Mouse (Mus musculus) cerebellum, postnatal 36 days (tissue): ENCODE measurements around the gene Pef1.

ENCODE experiments used
- DNase-seq, 2 experiments: peaks; one replicate each; pipeline ENCODE4 v3.0.0; 2021 to 2022; ENCODE audit warnings: mixed read lengths in 2 of 2

Pef1 gene

DNA sequence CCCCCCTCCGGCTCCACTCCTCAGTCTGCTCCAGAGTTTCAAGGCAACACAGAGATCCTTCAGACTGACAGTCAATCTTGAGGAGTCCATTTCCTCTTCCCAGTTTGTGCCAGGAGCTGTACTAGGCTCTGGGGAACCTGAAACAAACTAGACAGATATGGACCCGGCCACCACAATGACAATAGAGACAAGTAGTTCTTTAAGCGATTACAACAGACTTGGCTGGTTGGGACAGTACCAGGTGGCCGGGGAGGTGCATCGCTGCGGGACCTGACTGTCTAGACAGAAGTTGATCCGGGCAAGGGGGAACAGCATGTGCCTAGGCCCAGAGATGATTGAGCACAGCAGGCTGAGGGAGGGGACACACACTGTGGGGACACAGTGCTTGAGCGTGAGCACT lies 1.2 kb upstream of the Pef1 start:
- peak; percentile 51 to 53 for DNase-seq

DNA sequence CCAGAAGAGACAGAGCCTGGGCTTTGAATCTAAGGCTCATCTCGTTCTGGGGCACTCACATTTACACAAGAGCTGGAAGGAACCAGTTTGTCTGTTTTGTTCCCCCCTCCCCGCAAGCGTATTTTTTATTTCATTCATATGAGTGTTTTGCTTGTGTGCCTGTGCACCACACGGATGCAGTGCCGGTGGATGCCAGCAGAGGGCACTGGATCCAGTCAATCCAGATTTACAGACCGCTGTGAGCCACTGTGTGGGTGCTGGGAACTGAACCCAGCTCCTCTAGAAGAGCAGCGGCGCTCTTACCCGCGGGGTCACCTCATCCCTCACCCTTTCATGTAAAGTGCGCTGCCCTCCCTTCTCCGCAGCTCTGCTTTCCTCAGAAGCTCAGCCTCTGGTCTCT lies 1.3 kb downstream of the Pef1 start:
- DNase-seq = no peak

DNA sequence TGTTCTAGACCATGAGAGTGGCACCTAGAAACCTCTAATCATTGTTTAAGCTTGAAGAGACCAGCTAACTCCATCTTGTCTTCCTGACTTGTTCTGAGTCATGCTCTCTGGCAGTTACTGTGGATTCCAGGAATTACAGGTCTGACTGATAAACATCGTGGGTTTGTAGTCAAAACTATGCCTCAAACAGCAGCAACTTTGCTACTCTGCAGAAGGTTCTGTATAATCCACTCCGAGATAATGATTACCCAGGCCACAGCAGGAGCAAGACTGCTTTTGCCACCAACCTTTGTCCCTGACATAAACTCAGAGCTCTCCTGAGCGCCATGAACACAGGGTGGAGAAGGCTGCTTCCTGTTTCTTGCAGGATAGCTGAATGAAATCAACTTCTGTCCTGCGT lies 2.2 kb downstream of the Pef1 start:
- no peak for DNase-seq

DNA sequence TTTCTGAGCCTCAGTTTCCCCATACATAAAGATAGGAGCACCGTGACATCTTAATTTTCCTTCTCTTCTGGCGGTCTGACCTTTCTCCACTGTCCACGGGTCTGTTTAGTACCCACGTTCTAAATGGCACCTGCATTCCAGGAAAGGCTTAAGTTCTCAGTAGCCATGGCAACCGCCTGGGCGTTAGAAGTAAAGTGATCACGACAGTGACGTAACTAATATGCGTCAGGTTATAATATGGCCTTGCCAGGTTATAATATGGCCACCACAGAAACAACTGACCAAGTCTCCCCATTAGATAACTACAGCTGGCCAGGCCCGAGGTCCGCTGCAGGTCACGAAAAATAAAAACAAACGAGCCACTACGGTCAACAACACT lies 4.7 kb downstream of the Pef1 start:
- DNase-seq = no peak

DNA sequence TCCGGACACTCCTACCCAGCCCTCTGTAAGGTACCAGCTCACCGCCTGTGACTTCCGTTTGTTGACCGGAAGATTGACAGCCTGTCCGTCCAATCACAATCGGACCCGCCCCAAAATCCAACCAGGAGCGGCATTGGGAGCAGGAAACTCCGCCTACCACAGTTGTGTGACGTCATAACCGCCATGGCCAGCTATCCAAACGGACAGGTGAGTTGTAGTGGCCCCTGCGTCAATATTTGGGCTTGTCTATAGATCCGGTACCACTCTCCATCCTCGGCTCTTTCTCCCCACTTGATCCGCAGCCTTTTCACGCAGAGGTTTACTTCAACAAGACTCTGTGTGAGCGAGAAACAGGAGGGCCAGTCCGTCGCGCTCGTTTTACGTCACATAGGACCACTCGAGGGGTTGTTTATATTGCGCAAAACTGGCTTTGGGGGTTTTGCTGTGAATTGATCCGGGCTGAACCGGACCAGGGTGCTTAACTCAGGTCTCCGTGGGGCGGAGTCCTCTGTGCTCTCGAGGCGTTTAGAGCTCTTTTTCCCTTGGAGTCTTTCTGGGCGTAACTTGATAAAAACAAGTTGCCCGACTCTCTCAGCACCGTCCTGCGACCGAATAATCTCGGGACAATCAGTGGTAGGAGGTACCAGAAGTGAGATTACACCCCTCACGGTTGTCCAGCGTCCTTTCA lies 5.2 kb downstream of the Pef1 start:
- peak; percentile 100 for DNase-seq

DNA sequence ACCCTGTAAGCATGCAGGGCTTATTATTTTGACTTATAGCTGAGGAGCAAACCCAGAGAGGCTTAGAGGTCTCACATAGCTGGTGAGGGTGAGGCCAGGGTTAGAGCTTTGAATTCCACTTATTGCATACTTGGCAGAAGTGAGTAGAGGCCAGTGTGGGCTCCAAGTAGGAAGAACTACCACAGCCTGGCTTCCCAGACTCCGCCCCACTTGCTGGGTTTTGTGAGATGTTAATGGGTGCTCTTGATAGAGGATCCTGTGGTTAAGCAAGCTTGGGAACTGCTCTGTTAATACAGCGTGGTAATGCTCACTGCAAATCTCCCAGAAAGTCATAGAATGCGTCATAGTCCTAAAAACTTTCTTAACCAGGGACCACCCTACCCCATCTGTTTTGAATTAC lies 6.6 kb downstream of the Pef1 start:
- no peak for DNase-seq

DNA sequence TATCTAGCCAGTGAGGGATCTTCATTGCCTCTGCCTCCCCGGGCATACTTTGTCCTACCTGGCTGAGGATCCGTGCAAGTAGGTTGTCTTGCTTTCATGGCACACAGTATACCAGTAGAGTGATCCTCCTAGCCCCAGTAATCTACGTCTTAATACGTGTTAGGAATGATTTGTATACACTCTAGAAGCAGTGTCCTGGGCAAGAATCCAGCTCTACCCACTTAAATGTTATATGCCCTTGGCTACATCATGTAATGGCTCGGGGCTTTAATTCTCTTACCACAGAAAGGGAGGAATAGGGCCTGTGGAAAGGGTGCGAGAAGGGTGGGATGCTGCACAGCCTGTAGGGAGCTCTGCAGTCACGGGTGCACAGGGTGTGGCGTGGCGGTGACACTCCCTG lies 7.3 kb downstream of the Pef1 start:
- no peak for DNase-seq

DNA sequence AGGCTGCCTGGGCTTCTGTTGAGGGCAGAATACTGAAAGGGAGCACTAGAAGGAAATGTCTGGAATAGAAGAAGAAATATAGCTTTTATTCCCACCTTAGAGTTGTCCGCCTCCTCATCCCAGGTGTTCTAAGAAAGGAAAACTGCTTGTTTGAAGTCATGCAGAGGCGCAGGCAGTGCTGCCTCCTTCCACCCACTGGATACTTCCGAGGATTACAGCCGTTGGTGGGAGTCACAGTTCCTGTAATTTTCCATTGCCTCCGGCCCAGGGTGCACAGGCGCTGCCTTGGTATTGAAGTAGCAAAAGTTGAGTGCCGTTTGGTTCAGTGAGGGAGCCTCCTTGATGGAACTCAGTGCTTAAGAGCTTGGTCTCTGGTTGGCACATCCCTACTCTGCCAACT lies 7.7 kb downstream of the Pef1 start:
- no peak for DNase-seq

DNA sequence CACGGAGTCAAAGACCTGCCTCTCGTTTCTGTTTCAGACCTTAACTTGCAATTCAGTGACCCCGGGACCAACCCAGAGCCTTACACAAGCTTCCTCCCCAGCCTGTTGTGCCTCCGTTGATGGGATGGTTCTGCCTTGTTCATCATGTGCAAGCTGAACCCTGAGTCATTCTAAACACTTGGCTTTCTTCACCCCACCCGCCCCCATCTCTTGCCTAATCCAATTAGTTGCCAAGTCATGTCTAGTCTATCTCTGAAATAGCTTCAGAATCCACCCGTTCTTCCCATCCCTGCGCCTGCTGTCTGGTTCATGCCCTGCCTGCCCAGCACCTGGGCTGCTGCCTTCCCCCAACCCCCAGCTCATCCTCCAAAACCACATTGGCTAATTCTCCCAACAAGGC lies 9.9 kb downstream of the Pef1 start:
- no peak for DNase-seq

DNA sequence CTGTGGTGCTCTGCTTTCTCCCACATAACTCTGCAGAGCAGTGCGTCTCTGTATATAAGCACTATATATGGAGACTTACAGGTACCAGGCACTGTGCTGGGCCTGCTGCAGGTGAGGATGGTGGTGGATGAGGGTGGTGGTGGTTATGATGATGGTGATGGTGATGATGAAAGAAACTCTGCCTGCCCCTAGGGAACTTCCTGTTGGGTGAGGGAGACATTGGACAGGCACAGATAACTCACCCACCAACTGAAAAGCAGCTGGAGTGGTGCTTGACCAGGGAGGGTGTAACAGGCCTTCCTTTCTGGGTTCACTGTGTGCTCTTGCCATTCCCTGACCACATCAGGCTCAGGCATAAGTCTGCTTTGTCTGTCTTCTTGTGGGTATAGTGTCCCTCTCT lies 10.4 kb downstream of the Pef1 start:
- no peak for DNase-seq

DNA sequence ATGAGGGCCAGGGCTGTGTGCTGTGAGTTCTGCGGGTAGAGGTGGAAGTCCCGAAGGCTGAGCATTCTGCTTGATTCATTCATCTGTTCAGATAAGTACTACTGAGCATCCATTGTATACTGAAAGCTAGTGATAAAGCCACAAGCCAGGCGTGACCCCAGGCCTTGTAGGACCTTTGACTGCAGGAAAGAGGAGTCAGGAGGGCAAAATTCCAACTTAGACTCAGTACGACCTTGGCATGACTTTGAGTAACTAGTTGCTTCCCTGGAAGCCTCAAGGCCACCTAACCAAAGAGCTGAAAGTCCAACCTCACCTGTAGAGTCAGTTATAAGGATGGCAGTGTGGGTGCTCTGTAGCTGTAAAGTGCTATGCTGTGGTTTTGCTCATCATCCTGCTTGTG lies 18.4 kb downstream of the Pef1 start:
- DNase-seq = no peak

DNA sequence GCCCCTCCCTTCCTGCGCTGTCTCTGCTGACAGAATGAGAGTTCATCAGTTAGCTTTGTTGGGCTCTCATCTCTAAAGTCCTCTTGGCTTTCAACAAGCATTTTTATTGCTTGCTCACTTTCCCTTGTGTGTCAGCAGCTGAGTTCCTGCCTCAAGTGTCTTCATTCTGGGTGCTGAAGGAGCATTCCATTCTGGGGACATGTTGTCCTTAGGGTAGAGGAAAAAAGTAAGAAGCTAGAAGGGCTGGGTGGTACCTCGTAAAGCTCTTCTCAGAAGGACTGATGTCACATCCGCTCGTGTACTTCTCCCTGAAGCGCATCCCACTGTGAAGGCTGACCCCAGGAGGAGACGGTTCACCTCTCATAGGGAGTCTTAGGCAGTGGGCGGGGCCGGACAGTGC lies 19.2 kb downstream of the Pef1 start:
- no peak for DNase-seq

DNA sequence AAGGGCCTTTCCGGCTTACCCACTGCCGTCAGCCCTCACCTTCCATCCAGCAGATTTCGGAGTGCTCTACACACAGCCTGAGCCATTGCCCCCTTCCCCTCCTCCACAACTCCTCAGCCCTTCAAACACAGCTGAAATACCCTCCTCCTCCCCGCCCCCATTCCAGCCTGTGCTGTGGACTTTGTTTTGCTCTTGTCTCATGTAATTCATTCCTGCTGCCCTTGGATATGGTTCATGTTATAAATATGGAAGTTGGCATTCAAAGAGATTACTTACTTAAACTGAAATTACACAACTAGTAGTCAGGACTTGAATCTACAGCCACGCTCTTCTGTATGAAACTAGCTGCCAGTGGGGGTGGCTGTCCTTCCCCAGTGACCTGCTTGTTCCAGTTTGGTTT lies 20.7 kb downstream of the Pef1 start:
- DNase-seq = no peak

DNA sequence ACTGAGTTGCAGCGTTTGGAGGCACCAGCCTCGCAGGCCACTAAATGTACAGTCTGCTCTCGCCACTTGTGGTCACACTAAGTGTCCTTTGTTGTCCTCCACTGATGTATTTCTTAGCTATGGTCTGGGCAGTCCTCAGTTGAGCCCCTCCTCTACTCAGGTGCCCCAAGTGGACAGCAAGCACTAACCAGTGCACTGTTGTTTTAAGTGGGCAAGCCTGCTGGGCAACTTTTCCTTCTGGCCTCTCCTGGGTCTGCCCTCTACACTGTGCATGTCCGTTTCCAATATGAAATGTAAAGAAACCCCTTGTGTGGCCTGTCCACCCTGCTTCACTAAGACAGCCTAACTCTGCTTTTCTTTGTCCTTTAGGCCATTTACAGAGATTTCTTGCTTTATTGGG lies 21.8 kb downstream of the Pef1 start:
- no peak for DNase-seq

DNA sequence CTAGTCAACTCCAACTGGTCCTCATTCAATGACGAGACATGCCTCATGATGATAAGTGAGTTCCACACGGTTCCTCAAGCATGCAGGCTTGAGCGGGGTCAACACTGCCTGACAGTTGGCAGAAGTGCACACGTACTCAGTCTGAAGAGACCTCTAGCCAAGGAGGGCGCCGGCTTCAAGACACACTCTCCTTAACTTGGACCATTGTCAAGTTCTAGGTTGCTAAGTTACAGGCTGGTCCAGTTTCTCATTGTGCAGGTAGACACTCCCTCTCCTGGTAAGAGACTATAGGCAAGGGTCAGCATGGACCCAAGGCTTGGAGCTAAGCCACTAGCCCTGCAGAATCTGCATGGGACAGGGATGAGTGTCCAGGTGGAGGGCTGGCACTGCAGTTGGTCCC lies 22.8 kb downstream of the Pef1 start:
- DNase-seq = no peak

DNA sequence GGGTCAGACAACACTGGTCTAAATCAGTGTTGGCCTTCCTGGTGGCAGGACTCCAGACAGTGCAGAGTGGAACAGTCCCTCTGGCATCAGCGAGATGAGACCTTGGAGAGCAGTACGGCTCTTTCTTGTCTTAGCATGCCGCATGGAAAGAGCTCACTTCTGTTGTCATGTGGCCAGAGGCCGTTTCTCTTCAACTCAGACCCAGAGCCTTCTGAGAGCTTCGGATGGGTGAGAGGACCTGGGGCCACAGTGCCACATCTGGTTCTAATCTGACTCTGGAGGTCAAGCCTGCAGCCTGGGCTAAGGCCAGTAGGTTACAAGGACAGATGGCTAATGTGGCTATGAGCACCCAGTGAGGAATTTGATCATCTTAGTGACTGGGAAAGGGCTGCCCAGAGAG lies 23.6 kb downstream of the Pef1 start:
- DNase-seq = no peak

DNA sequence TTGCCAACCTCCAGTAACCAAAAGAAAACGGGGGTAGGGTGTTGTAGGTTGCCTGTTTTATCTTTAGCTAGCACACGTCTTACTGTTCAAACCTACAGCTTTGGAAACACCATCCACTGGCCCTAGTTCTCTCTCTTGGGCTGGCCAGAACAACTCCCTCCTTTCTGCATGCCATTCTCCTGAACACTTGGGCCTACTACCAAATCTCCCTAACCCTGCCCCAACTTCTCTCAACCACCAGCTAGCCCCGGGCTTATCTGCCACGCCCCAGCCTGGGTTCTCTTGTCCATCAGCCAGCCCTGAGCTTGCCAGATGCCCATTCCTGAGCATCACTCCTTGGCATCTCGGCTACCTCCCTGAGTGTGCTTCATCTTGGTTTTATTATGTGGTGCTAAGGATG lies 26.5 kb downstream of the Pef1 start:
- DNase-seq = no peak

DNA sequence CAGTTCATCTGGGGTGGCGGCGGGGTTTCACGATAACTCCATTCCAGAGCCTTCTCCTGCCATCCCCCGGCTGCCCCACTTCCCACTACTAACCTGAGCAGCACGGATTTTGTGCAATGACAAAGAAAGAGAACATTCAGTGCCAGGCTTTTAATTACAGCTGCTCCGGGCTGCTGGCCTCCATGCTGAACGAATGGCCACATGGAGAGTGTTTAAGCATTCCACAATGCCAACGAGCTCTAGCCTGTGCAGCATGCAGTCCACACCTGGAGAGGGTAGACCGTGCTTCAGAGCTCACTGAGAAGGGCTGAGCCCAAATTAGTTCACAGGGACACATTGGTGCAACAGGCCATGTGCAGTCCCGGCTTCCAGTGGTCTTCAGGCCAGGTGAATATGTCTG lies 27.7 kb downstream of the Pef1 start:
- DNase-seq = no peak

DNA sequence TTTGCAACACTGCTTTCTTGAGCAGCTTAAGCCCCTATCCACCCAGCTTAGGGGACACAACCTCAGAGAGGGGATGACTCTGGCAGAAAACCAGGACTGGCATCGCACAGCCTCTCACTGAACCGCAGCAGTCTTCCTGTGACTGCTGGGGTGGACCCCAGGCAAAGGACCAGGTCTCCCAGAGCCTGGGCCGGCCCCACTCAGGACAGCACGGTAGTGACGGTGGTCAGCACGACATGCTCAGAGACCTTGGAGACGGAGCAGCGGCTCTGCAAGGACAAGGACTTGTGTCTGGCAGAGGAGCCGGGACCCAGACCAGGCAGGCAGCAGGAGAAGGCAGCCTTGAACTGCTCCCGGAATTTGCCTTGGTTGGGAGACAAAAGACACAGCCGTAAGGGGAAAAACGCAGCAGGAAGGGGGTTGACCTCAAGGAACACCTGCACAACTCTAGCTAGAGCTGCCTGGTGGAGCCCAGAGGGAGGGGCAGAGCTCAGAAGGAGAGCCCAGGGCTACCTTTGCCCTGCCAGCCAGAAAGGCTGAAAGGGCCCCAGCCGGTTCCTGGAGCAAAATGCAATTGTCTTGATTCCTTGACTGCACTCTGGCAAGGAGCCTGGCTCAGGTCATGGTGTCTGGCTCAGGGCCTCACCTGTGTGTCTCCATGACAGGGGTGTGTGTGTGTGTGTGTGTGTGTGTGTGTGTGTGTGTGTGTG lies 28.4 kb downstream of the Pef1 start:
- no peak for DNase-seq

DNA sequence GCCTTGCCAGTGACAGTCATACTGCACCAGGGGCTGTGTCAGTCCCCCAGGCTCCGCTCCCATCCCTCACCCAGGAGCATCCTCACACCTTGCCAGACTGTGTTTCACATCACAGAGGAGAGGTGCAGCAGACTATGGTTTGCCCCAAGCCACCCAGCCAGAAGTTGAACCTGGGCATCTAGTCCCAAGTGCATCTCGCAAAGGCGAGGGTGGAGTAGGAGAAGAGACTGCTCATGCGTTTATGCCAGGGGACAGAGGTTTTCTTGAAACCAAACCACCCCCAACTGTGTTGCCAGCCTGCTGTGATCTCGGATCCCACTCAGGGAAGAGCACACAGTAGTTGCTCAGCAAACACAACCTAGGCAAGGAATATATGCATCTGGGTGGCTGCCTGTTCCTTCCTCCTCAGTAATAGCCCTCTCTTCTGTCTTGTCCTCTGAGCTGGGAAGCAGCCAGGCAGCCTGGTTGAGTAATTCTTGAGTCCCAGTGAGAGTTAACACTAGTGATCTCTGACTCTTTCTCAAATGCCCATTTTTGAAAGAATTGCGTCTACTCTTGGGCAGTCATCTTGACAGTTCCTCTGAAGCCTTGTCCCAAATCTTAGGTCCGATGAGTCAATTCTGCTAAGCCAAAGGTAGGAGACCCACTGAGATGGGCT lies 29.2 kb downstream of the Pef1 start:
- DNase-seq = no peak

DNA sequence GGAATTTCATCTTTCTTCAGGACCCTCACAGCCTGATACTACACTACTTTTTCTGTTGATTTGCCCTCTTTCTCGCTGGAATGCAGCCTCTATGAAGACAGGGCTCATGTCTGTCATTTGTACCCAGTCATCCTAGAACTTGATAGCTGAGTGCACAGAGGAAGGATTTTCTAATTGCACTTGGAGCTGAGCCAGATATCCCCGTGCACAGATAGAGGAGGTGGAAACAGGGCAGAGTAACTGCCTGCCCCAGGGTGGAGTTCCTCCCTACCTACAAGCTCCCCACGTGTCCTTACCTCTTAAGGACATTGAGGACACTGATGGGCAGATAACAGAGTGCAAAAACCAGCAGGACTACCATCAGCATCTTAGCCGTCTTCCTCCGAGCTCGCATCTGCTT lies 31.0 kb downstream of the Pef1 start:
- no peak for DNase-seq

DNA sequence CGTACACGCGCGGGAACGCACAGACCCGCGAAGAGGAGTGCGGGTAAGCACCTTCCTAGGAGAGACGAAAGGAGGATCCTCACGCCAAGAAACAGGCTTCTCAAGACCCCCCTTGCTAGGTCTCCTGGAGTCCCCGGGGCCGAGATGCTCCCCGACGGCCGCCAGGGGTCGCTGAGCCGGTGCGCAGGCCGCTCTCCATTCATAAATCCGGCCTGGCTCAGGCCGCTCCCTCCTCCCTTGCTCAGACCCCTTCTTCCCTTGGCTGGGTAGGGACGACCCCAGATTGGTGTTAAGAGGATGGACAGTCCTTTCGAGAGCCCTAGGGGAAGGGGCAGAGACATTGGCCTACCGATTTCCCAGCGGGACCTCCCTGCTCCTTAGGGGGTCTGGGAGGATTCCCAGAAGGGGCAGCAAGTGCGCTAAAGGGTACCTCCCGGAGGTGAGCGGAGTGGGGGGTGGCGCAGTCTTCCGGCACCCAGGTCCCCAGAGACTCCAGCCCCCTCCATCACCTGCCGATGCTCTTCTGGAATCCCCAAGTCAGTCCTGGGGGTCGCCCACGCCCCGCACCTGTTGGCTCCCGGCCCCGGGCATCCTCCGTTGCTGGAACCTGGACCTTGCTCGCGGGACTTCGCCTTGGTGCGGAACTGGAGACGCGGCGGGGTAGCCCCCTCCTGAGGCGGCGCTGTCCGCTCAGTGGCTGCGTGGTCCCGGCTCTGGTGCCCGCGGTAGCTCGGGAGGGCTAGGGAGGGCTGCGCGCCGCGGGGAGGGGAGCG lies 36.3 kb downstream of the Pef1 start:
- DNase-seq = peak; percentile 64

DNA sequence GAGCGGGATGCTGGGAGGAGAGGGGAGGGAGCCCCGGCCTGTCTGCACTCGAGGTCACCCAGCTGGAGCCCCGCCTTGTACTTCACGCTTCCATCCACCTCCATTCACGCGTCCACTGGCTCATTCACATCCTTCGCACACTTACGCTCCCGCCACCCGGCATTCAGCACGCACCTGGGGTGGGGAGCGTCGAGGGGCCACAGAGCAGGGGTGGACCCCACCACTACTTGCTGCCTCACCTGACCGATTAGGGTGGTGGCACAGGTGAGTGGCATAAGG lies 36.8 kb downstream of the Pef1 start, which contains the start of gene Hcrtr1:
Gene Hcrtr1, minus strand, starts transcription at position 146 of the 279 bp plus-strand sequence.
- no peak for DNase-seq

DNA sequence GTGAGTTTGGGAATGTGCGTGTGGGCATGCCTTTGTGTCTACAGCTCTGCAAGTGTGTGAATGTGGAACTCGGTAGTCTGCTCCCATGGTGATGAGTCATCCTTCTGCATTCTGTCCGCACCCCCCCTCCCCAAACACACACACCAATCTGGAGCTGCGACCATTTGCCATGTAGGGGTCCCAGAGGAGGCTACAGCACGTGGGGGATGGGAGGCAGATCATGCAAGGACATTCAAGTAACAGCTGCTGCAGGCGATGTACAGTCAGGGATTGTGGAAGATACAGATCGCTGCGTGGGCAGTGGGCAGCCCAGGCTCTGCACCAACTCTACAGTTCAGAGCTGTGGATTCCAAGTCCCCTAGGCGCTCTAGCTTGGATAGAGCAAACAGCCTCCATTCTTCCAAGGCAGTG lies 38.6 kb downstream of the Pef1 start:
- no peak for DNase-seq
